Mouse (Mus musculus) frontal cortex, postnatal 25 days (tissue): Measurements from ENCODE around the gene Gipc3.
A peak's percentile ranks its signal among the peaks of the same experiment; 100 is the strongest.

Experiments used
- DNase-seq, 2 experiments: peaks; one replicate each; pipeline ENCODE4 v3.0.0; 2022; ENCODE audit warnings: low spot score in 2 of 2

The Gipc3 gene

GRCm38 (mm10) chr10:81346453-81347067 lies 3.5 kb upstream of the Gipc3 start:
- DNase-seq = no peak

- DNase-seq = no peak
These were observed 2.1 kb upstream of the Gipc3 start for GRCm38 (mm10) chr10:81345162-81345534.

GRCm38 (mm10) chr10:81344421-81345161 lies 1.5 kb upstream of the Gipc3 start:
- no peak for DNase-seq

DNA sequence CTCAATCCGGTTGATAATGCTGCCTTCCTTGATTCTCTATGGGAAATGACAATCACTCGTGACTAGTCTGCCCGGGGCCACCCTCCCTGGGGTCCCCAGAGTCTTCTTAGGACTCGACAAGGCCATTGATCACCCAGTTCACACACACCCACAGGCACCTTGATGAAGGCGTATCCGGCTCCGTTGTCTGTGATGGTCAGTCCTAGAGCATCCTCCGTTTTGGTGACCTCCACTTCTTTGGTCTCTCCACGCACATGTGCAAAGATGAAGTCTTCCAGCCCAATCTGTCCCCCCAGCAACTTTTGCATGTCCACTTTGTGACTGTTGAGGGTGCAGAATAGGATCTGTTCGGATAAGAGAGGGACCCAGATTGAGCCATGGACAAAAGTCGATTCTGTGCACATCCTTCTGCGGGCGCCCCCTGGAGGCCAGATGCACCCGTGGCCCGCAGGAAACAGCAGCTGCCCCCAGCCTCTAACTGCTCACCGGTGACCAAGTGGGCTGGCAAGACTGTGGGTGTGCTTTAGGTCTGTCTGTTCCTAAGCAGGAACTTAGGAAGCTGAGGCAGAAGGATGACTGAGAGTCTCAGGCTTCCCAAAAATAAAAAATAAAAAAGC lies 1.6 kb downstream of the Gipc3 start:
- DNase-seq = peak; percentile 48 to 50

- DNase-seq = no peak
These were observed 2.3 kb downstream of the Gipc3 start for GRCm38 (mm10) chr10:81340551-81341332.

DNA sequence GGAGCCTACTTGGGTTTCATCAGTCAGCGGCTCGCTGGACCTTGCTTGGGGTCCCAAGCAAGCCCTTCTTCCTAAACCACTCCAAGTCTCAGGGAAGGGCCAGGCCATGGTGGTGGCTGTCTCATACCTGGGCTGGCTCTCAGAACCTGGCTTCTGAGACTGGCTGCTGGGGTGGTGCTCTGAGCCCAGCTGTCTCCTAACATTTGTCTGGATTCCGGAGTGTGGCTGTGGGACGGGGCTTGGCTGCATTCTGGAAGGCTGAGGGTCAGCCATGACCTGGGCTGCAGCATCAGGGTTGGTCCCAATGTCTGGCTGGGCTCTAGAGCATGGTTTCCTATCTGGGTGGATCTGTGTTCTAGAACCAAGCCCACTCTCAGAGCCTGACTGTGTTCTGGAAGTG lies 6.5 kb downstream of the Gipc3 start:
- DNase-seq = no peak

DNA sequence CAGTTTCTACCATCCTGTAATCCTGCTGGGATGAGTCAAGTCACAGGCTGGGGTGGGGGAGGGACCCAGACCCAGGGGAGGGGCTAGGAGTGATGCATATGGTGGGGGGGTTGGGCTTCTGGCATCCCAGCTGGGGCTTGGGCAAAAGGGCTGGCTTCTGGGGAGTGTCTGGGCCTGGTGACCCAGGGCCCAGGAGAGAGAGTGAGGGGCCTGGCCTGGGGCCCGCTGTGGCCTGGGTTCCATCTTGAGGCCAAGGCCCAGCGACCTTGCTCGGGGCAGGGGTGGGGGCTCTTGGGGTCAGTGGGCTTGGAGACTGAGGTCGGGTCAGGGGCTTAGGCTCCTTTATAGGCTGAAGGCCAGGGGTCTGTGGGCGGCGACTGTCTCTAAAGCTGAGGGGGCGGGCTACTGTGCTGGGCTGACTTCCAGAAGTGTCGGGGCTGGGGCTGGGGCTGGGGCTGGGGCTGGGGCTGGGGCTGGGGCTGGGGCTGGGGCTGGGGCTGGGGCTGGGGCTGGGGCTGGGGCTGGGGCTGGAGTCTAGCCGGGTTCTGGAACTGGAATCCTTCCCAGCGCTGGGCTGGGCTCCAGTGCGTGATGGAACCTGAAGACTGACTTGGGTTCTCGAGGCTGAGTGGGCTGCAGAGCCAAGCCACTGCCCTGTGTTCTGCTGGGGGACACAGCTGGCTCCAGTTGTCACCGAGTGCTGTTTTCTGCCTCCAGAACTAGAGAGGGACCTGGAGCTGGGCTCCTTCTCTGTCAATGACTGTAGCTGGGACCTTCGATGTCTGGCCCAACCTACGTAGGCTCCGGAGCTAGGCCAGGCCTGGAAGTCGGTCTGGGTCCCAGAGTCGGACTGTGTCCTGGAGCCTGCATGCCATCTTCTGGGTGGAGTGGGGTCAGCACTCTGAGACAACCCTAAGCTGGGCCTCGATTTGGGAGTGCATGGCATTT lies 7.4 kb downstream of the Gipc3 start:
- DNase-seq = no peak

GRCm38 (mm10) chr10:81334324-81334723 lies 8.7 kb downstream of the Gipc3 start:
- DNase-seq = no peak

GRCm38 (mm10) chr10:81332277-81332676 lies 10.8 kb downstream of the Gipc3 start:
- DNase-seq = no peak

DNA sequence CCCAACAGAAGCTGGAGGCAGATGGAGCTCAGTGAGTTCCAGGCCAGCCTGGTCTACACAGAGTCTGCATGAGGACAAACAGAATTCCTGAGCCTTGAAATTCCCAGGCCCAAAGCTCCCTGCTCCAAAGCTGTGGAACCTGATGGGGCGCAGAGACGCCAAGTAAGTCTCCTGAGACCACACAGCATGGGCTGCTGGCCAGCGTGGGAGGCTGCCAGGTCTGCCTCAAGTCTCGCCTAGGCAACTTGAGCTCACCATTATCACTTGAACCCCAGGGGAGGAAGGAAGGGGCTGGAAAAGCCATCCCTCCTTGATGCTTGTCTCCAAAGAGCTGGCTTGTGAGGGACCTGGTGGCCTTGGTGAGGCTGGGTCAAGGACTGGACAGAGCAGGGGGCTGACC lies 13.1 kb downstream of the Gipc3 start:
- DNase-seq = no peak

DNA sequence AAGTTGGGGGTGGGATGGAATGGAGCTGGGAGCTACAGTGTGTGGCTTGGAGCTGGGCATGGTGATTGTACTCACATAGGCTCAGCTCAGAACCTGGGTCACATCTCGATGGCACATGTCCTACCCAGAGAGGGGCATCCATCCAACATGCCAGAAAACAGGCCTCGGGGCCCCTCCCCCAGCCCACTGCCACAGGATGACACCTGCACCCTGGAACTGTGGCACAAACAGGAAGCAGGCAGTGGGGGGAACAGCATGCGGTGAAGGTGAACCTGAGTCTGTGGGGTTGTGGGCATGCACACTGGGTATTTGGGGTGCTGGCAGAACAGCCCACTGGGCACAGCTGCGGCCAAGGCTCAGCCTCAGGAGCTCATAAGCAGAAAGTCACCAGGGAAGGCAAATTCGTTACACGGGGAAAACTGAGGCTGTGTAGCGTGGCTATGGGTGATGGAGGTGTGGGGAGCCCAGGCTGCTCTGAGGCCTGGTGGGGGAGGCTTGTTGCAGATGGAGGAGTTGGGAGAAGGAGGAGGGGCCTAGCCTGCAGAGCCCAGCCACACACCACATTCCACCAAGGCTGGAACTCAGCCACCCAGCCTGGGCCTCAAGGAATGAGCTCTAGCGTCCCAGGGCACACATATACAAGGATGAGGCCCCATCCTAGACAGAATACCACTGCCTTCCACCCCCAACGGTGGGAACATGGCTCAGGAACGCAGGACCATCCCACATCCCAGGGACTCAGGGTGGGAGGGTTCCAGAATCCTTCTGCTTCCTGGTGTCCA lies 13.7 kb downstream of the Gipc3 start:
- no peak for DNase-seq

DNA sequence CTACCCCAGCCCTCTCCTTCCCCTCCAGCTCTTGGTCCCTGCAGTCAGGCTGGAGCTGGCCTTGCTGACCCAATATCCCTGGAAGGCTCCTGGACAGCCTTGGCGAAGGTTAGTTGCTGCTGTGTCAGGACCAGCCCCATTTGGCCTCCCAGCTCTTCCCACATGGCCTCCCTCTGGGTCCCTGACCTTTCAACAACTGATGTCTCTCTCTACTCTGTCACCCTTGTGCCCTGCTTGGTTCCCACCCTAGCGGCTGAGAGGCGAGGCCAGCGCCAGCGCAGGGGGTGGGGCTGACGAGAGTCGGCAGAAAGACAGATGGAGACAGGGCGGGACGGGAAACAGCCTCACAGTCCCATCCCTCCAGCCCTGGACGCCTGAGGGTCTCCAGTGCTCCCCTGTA lies 14.7 kb downstream of the Gipc3 start, which contains the start of gene Tbxa2r:
TSS of gene Tbxa2r (plus strand) at position 346 of the 400 bp plus-strand sequence.
- no peak for DNase-seq

DNA sequence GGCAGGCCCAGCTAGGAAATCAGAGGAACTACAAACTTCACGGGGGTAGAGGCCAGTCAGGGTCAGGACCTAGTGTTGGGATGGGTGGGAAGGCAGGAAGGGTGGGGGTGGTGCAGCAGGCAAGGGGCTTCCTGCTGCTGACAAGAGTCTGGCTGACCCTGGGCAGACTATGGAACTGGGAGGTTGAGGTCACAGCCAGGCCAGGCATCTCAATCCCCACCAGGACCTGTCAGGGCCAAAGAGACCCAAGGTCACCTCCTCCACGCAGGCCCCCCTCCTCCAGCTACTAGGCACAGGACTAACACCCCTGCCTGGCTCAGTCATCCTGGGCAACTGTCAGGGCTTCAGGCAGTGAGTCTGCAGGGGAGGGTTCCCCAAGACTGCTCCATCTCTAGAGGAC lies 15.1 kb downstream of the Gipc3 start:
- DNase-seq = no peak

DNA sequence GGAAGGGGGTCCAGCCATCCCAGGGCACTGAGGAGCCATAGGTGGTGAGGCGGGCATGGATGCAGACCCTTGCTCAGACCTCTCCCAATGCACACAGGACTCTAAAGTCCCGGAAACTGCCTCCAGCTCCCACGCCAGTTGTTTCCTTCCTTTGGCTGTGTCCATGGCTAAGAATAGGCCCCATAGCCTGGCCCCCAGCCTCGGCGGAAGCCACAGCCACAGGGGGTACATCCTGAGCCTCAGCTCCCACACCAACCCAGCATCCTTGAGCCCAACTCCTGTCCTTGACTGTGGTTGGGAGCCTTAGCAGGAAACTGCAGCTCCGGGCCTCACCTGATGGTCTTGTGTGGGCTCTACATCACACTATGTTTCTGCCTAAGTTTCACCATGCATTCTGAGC lies 16.2 kb downstream of the Gipc3 start:
- DNase-seq = no peak

DNA sequence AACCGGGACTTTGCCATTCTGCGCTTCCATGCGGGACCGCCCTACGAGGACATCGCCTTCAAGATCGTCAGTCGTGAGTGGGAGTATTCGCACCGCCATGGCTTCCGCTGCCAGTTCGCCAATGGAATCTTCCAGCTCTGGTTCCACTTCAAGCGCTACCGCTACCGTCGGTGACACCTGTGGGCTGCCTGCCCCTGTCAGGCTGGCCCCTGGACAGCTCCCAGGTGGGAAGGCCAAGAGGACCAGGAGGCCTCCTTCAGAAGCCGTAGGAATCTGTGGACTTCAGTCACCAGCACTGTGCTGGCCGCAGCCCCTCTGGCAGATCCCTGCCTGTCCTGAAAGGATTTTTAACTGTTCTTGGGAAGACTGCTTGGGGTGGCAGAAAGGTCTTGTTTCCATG lies 17.3 kb downstream of the Gipc3 start:
- no peak for DNase-seq

GRCm38 (mm10) chr10:81325176-81325575 lies 17.9 kb downstream of the Gipc3 start:
- no peak for DNase-seq

GRCm38 (mm10) chr10:81323791-81324530 lies 19.1 kb downstream of the Gipc3 start:
- no peak for DNase-seq

DNA sequence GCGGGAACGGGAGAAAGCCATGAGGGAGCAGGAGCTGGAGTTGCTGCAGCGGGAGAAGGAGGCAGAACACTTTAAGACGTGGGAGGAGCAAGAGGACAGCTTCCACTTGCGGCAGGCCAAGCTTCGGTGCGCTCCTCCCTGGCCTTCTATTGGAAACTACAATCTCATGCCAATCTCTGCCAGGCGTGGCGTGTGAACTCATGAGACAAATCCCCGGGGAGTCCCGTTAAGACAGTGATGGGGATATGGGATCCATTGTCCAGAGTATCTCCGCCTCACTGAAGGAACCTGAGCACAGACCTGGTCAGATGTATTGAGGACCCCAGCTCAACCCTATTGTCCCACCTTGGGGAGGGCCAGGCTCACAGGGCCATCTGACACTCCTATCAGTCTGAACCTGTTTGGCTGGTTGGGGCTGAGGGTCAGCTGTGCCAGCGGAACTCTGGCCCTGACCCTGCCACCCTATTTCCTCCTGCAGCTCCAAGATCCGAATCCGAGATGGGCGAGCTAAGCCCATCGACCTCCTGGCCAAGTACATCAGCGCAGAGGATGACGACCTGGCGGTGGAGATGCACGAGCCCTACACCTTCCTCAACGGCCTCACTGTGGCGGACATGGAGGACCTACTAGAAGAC lies 19.8 kb downstream of the Gipc3 start:
- no peak for DNase-seq

DNA sequence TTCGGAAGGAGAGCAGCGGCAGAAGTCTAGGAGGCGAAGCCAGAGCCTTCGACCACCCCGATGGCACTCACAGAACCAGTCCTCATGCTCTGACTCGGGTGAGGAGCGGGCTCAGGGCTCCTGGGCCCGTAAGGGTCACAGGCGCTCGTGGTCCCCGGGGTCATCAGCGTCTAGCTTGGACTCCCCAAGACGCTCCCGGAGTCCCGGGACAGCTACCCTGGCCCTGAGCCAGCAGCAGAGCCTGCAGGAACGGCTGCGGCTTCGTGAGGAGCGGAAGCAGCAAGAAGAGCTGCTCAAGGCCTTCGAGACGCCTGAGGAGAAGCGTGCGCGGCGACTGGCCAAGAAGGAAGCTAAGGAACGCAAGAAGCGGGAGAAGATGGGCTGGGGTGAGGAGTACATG lies 20.6 kb downstream of the Gipc3 start:
- no peak for DNase-seq
